Mouse (Mus musculus): ENCODE results near the gene Gramd4. TPM values are rescaled to one million over a fixed set of nuclear protein-coding genes. Genes with fewer than 3 reads are reported as not detected.

The Gramd4 gene
- polyA plus RNA-seq, 1 experiment from 2014 or later = 9.7 TPM

- no peak overlapping the region for H3K9ac ChIP-seq (ENCODE audit: low read depth, low read length)
- no peaks in the 10 kb centered on the region for H3K4me1 ChIP-seq (ENCODE audit: control insufficient read depth, insufficient read depth, low read length)
- 89% methylated on average over 9 of the region's 9 CpGs for WGBS
- no peak overlapping the region for H3K4me2 ChIP-seq (replicated peaks; ENCODE audit: low read depth, low read length)
- no peaks in the 10 kb centered on the region for H3K27me3 ChIP-seq (ENCODE audit: control insufficient read depth, insufficient read depth, low read length)
- no peak overlapping the region for H3K27ac ChIP-seq (ENCODE audit: low read depth, low read length)
- no peak for ATAC-seq (ENCODE audit: low FRiP score, low TSS enrichment)
- no peak overlapping the region for H3K4me3 ChIP-seq (ENCODE audit: low read length)
- H3K9me3 ChIP-seq (ENCODE audit: control insufficient read depth, low read length) = no peaks in the 10 kb centered on the region
- no peaks in the 10 kb centered on the region; the same call in 1 of the 2 replicates for H3K36me3 ChIP-seq (ENCODE audit: control insufficient read depth, insufficient read depth, low read length)
Measured at GRCm38 (mm10) chr15:86021971-86022370, 35.5 kb upstream of the Gramd4 start.

- 24% methylated on average over 8 of the region's 8 CpGs for WGBS
- peaks cover 12% of the 10 kb centered on the region; the same call in 1 of the 2 replicates for H3K36me3 ChIP-seq (ENCODE audit: control insufficient read depth, insufficient read depth, low read length)
- no peak overlapping the region for H3K27ac ChIP-seq (ENCODE audit: low read depth, low read length)
- no peak overlapping the region for H3K4me3 ChIP-seq (ENCODE audit: low read length)
- H3K9ac ChIP-seq (ENCODE audit: low read depth, low read length) = no peak overlapping the region
- no peak for ATAC-seq (ENCODE audit: low FRiP score, low TSS enrichment)
- H3K27me3 ChIP-seq (ENCODE audit: control insufficient read depth, insufficient read depth, low read length) = peaks cover 12% of the 10 kb centered on the region
- H3K4me2 ChIP-seq (replicated peaks; ENCODE audit: low read depth, low read length) = peak overlapping the region; percentile 15; the same call in 1 of the 2 replicates
- peaks cover 18% of the 10 kb centered on the region for H3K4me1 ChIP-seq (ENCODE audit: control insufficient read depth, insufficient read depth, low read length)
- peaks cover 16% of the 10 kb centered on the region; the same call in 1 of the 2 replicates for H3K9me3 ChIP-seq (ENCODE audit: control insufficient read depth, low read length)
Measured at GRCm38 (mm10) chr15:86027871-86028270, 29.6 kb upstream of the Gramd4 start.

GRCm38 (mm10) chr15:86029981-86030380 lies 27.5 kb upstream of the Gramd4 start:
- Histone ChIP-seq H3K4me1 (ENCODE audit: control insufficient read depth, insufficient read depth, low read length) (peaks cover 19% of the 10 kb centered on the region), H3K9me3 (ENCODE audit: control insufficient read depth, low read length) (peaks cover 16% of the 10 kb centered on the region; the same call in 1 of the 2 replicates), H3K27ac (ENCODE audit: low read depth, low read length) (no peak overlapping the region), H3K4me3 (ENCODE audit: low read length) (no peak overlapping the region), H3K4me2 (replicated peaks; ENCODE audit: low read depth, low read length) (peak overlapping the region; percentile 15), H3K27me3 (ENCODE audit: control insufficient read depth, insufficient read depth, low read length) (peaks cover 23% of the 10 kb centered on the region), H3K36me3 (ENCODE audit: control insufficient read depth, insufficient read depth, low read length) (peaks cover 12% of the 10 kb centered on the region; the same call in 1 of the 2 replicates), H3K9ac (ENCODE audit: low read depth, low read length) (no peak overlapping the region)
- 70% methylated on average over 14 of the region's 14 CpGs for WGBS
- no peak for ATAC-seq (ENCODE audit: low FRiP score, low TSS enrichment)

- Histone ChIP-seq H3K4me2 (replicated peaks; ENCODE audit: low read depth, low read length) (peak overlapping the region; percentile 87), H3K36me3 (ENCODE audit: control insufficient read depth, insufficient read depth, low read length) (peaks cover 12% of the 10 kb centered on the region; the same call in 1 of the 2 replicates), H3K27ac (ENCODE audit: low read depth, low read length) (no peak overlapping the region), H3K4me3 (ENCODE audit: low read length) (peak overlapping the region; percentile 66), H3K9ac (ENCODE audit: low read depth, low read length) (peak overlapping the region; percentile 80), H3K4me1 (ENCODE audit: control insufficient read depth, insufficient read depth, low read length) (peaks cover 22% of the 10 kb centered on the region), H3K27me3 (ENCODE audit: control insufficient read depth, insufficient read depth, low read length) (peaks cover 23% of the 10 kb centered on the region), H3K9me3 (ENCODE audit: control insufficient read depth, low read length) (peaks cover 16% of the 10 kb centered on the region; the same call in 1 of the 2 replicates)
- WGBS = under 1% methylated on average over 38 of the region's 38 CpGs
- peak; percentile 6; the same call in 1 of the 2 replicates for ATAC-seq (ENCODE audit: low FRiP score, low TSS enrichment)
Measured at GRCm38 (mm10) chr15:86032811-86033190, 24.7 kb upstream of the Gramd4 start.

- WGBS = under 1% methylated on average over 61 of the region's 80 CpGs
- peaks cover 20% of the 10 kb centered on the region for H3K4me1 ChIP-seq (ENCODE audit: control insufficient read depth, insufficient read depth, low read length)
- peaks cover 16% of the 10 kb centered on the region; the same call in 1 of the 2 replicates for H3K9me3 ChIP-seq (ENCODE audit: control insufficient read depth, low read length)
- H3K4me2 ChIP-seq (replicated peaks; ENCODE audit: low read depth, low read length) = peak within 1 kb of the TSS; percentile 87
- H3K4me3 ChIP-seq (ENCODE audit: low read length) = peak within 1 kb of the TSS; percentile 66
- H3K27ac ChIP-seq (ENCODE audit: low read depth, low read length) = peak within 1 kb of the TSS; percentile 87
- ATAC-seq (ENCODE audit: low FRiP score, low TSS enrichment) = peak; percentile 11
- peak within 1 kb of the TSS; percentile 80 for H3K9ac ChIP-seq (ENCODE audit: low read depth, low read length)
- peaks cover 12% of the 10 kb centered on the region; the same call in 1 of the 2 replicates for H3K36me3 ChIP-seq (ENCODE audit: control insufficient read depth, insufficient read depth, low read length)
- peaks cover 23% of the 10 kb centered on the region for H3K27me3 ChIP-seq (ENCODE audit: control insufficient read depth, insufficient read depth, low read length)
Measured at GRCm38 (mm10) chr15:86033191-86033841, 24.2 kb upstream of the Gramd4 start, which contains the start of gene Celsr1. Celsr1 (minus strand) TSS chr15:86033777.

GRCm38 (mm10) chr15:86034021-86034523 lies 23.4 kb upstream of the Gramd4 start:
- peak overlapping the region; percentile 66 for H3K4me3 ChIP-seq (ENCODE audit: low read length)
- H3K4me2 ChIP-seq (replicated peaks; ENCODE audit: low read depth, low read length) = peak overlapping the region; percentile 87
- peaks cover 16% of the 10 kb centered on the region; the same call in 1 of the 2 replicates for H3K9me3 ChIP-seq (ENCODE audit: control insufficient read depth, low read length)
- peak; percentile 86 for ATAC-seq (ENCODE audit: low FRiP score, low TSS enrichment)
- H3K27ac ChIP-seq (ENCODE audit: low read depth, low read length) = peak overlapping the region; percentile 87
- H3K27me3 ChIP-seq (ENCODE audit: control insufficient read depth, insufficient read depth, low read length) = peaks cover 23% of the 10 kb centered on the region
- H3K9ac ChIP-seq (ENCODE audit: low read depth, low read length) = peak overlapping the region; percentile 80
- H3K36me3 ChIP-seq (ENCODE audit: control insufficient read depth, insufficient read depth, low read length) = peaks cover 12% of the 10 kb centered on the region; the same call in 1 of the 2 replicates
- WGBS = under 1% methylated on average over 28 of the region's 44 CpGs
- H3K4me1 ChIP-seq (ENCODE audit: control insufficient read depth, insufficient read depth, low read length) = peaks cover 12% of the 10 kb centered on the region

GRCm38 (mm10) chr15:86034781-86035360 lies 22.6 kb upstream of the Gramd4 start:
- Histone ChIP-seq H3K4me3 (ENCODE audit: low read length) (peak overlapping the region; percentile 66), H3K36me3 (ENCODE audit: control insufficient read depth, insufficient read depth, low read length) (peaks cover 12% of the 10 kb centered on the region; the same call in 1 of the 2 replicates), H3K27me3 (ENCODE audit: control insufficient read depth, insufficient read depth, low read length) (peaks cover 23% of the 10 kb centered on the region), H3K9me3 (ENCODE audit: control insufficient read depth, low read length) (peaks cover 16% of the 10 kb centered on the region; the same call in 1 of the 2 replicates), H3K4me2 (replicated peaks; ENCODE audit: low read depth, low read length) (peak overlapping the region; percentile 87), H3K9ac (ENCODE audit: low read depth, low read length) (peak overlapping the region; percentile 80; the same call in 1 of the 2 replicates), H3K27ac (ENCODE audit: low read depth, low read length) (peak overlapping the region; percentile 87; the same call in 1 of the 2 replicates), H3K4me1 (ENCODE audit: control insufficient read depth, insufficient read depth, low read length) (peaks cover 6% of the 10 kb centered on the region)
- 5% methylated on average over 12 of the region's 12 CpGs for WGBS
- peak; percentile 38; the same call in 1 of the 2 replicates for ATAC-seq (ENCODE audit: low FRiP score, low TSS enrichment)

- 71% methylated on average over 3 of the region's 3 CpGs for WGBS
- peaks cover 4% of the 10 kb centered on the region; the same call in 1 of the 2 replicates for H3K36me3 ChIP-seq (ENCODE audit: control insufficient read depth, insufficient read depth, low read length)
- ATAC-seq (ENCODE audit: low FRiP score, low TSS enrichment) = no peak
- no peak overlapping the region for H3K4me2 ChIP-seq (replicated peaks; ENCODE audit: low read depth, low read length)
- no peak overlapping the region for H3K4me3 ChIP-seq (ENCODE audit: low read length)
- peaks cover 4% of the 10 kb centered on the region; the same call in 1 of the 2 replicates for H3K4me1 ChIP-seq (ENCODE audit: control insufficient read depth, insufficient read depth, low read length)
- peaks cover 23% of the 10 kb centered on the region for H3K27me3 ChIP-seq (ENCODE audit: control insufficient read depth, insufficient read depth, low read length)
- H3K9me3 ChIP-seq (ENCODE audit: control insufficient read depth, low read length) = peaks cover 10% of the 10 kb centered on the region; the same call in 1 of the 2 replicates
- no peak overlapping the region for H3K9ac ChIP-seq (ENCODE audit: low read depth, low read length)
- no peak overlapping the region for H3K27ac ChIP-seq (ENCODE audit: low read depth, low read length)
Measured at GRCm38 (mm10) chr15:86035913-86036312, 21.6 kb upstream of the Gramd4 start.

Measured in kidney, embryonic 14.5 days (tissue).